Mouse (Mus musculus) kidney, embryonic 16.5 days (tissue): ENCODE results near the gene Cars. TPM values are rescaled to one million over a fixed set of nuclear protein-coding genes. Genes with fewer than 3 reads are reported as not detected.
"Not testable (repeated sequence)": the region's sequence is repeated elsewhere in the genome, so short reads cannot be mapped to it uniquely, and the experiment has no call there.

Experiments
- ATAC-seq: fragments of 200-750 bp; cut with Nextera tagmentation; 2 replicates; pipeline ENCODE4 v1.8.0; 2017; ENCODE audit warnings: moderate TSS enrichment; ENCODE audit not compliant: low FRiP score, low TSS enrichment
- H3K27ac ChIP-seq: fragments of 300-500 bp; sonication (generic); 2 replicates; pipeline ENCODE4 v1.5.1; 2014; ENCODE audit warnings: low read length
- H3K27me3 ChIP-seq: fragments of 300-500 bp; sonication (generic); 2 replicates; pipeline ENCODE4 v1.6.1; 2014; ENCODE audit warnings: low read length, control low read depth, mixed read lengths; ENCODE audit not compliant: insufficient read depth
- H3K36me3 ChIP-seq: fragments of 300-500 bp; sonication (generic); 2 replicates; pipeline ENCODE4 v1.6.1; 2014; ENCODE audit warnings: low read length, control low read depth, mixed read lengths; ENCODE audit not compliant: insufficient read depth
- H3K4me1 ChIP-seq: fragments of 300-500 bp; sonication (generic); 2 replicates; pipeline ENCODE4 v1.6.1; 2014; ENCODE audit warnings: low read length, control low read depth, mixed read lengths; ENCODE audit not compliant: insufficient read depth
- H3K4me2 ChIP-seq: fragments of 300-500 bp; sonication (generic); replicated peaks from 2 replicates; pipeline ENCODE4 v1.6.1; 2014; ENCODE audit warnings: low read depth, low read length
- H3K4me3 ChIP-seq: fragments of 300-500 bp; sonication (generic); 2 replicates; pipeline ENCODE4 v1.5.1; 2014; ENCODE audit warnings: mild to moderate bottlenecking, low read length
- H3K9ac ChIP-seq: fragments of 300-500 bp; sonication (generic); replicated peaks from 2 replicates; pipeline ENCODE4 v1.6.1; 2014; ENCODE audit warnings: low read length
- H3K9me3 ChIP-seq: fragments of 300-500 bp; sonication (generic); 2 replicates; pipeline ENCODE4 v1.6.1; 2016; ENCODE audit warnings: low read length, control low read depth
- WGBS: fragments of 180-500 bp; shearing (Covaris S2); extraction: QIAGEN DNeasy Blood & Tissue Kit; methylation state at CpG from one replicate; pipeline ENCODE4 v1.1.7; 2014; 5-methylcytosine and 5-hydroxymethylcytosine counted together
- polyA plus RNA-seq: library from polyadenylated mRNA; unstranded; fragments of >200 nt; fragmentation: Nextera tagmentation; extraction: Ambion mirVana; gene quantifications from 2 replicates; pipeline ENCODE4 v1.2.1, GENCODE M21; 2015

Gene Cars
- polyA plus RNA-seq, 1 experiment from 2014 or later, result 72.3 TPM

DNA sequence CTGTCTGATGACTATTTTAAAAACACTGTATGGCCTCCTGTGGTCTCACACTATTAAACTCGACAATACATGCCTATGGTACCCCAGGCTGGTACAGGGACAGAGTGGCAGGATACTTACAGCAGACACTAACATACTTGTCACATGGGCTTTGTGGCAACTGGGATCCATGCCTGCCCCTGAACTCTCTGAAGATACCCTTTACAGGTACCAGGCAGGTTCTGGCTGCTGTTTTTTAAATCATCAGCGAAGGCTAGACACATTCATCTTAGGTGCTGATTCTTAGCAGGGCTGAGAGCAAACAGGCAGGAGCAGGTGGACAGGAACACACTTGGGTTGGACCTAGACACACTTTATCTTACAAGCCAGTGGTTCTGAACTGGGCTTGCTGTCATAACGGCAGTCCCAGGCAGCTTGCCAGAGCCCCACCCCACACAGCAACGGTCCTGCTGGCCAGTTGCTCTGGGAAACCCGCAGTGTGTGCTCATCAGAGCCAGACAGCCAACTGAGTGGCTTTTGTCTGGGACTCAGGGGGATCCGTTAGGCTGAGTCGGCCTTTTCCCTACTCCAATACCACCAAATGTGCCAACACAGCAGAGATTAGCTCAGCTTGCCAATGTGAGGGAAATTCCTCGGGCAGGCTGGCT lies 42.8 kb downstream of the Cars start:
- ATAC-seq, result no peak
- Histone ChIP-seq H3K9ac (no peak overlapping the region; the same call in 1 of the 2 replicates), H3K4me1 (no peaks in the 10 kb centered on the region), H3K4me2 (no peak overlapping the region), H3K4me3 (no peak overlapping the region), H3K36me3 (peaks cover 65% of the 10 kb centered on the region), H3K27me3 (no peaks in the 10 kb centered on the region), H3K27ac (no peak overlapping the region), H3K9me3 (no peaks in the 10 kb centered on the region)
- WGBS, result 82% methylated on average over 8 of the region's 8 CpGs

DNA sequence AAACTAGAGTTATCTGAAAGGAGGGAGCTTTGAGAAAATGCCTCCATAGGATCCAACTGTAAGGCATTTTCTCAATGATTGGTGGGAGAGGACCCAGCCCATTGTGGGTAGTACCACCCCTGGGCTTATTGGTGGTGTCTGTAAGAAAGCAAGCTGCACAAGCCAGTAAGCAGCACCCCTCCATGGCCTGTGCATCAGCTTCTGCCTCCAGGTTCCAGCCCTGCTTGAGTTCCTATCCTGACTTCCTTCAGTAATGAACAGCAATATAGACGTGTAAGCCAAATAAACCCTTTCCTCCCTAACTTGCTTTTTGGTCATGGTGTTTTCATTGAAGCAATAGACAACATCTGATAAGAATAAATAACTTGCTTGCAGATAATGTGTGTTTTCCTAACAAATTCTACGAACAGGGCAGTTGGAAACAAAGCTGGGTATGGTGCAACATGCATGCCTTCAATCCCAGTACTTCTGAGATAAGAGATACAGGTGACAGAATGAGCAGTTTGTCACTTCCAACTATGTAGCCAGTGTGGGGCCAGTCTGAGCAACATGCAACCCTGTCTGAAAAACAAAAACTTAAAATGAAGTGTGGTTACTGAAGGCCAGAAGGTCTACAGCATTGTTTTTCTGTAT lies 50.2 kb downstream of the Cars start:
- WGBS, result 26% methylated on average over 2 of the region's 2 CpGs
- peak; percentile 24 for ATAC-seq
- H3K4me3 ChIP-seq, result peak overlapping the region; percentile 82

DNA sequence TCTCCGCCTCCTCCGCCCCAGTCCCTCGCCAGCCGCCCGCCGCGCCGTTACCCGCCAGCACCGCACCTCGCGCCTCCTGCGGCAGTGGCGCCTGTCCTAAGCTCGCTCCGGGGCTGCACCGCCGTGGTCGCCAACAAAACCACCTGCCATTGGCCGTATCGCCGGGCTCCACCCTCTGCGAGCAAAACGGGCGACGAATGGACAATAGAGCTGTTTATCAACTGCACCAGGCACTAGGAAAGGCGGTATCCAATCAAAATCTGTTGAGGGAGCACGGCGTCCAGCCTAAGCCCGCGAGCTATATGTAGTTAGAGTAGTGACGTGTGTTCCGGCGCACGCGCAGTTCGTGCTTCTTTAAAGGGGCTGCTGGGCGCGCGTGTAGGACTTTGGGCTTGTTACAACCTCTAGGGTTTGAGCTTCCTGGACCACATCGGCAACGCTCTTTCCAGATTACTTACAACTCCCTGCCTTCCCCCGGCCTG lies 50.9 kb downstream of the Cars start, which contains the start of gene Nap1l4:
TSS of gene Nap1l4 (minus strand) at position 131 of the 482 bp plus-strand sequence.
- ATAC-seq, result peak; percentile 99
- H3K27ac ChIP-seq, result peak within 1 kb of the TSS; percentile 98
- under 1% methylated on average over 41 of the region's 43 CpGs for WGBS
- no peaks in the 10 kb centered on the region for H3K27me3 ChIP-seq
- no peaks in the 10 kb centered on the region for H3K9me3 ChIP-seq
- peaks cover 26% of the 10 kb centered on the region for H3K4me1 ChIP-seq
- H3K4me3 ChIP-seq, result peak within 1 kb of the TSS; percentile 82
- H3K4me2 ChIP-seq, result peak within 1 kb of the TSS; percentile 94
- peak within 1 kb of the TSS; percentile 95 for H3K9ac ChIP-seq
- H3K36me3 ChIP-seq, result no peaks in the 10 kb centered on the region

More for the DNA sequence above, 50.2 kb downstream of the Cars start:
- H3K9me3 ChIP-seq, result no peaks in the 10 kb centered on the region
- peak overlapping the region; percentile 98 for H3K27ac ChIP-seq
- peak overlapping the region; percentile 85 for H3K9ac ChIP-seq
- H3K36me3 ChIP-seq, result 0 out of 2 replicates have a peak, but pooled peaks cover 4% of the 10 kb centered on the region
- H3K4me2 ChIP-seq, result peak overlapping the region; percentile 94
- H3K27me3 ChIP-seq, result no peaks in the 10 kb centered on the region
- H3K4me1 ChIP-seq, result peaks cover 25% of the 10 kb centered on the region

DNA sequence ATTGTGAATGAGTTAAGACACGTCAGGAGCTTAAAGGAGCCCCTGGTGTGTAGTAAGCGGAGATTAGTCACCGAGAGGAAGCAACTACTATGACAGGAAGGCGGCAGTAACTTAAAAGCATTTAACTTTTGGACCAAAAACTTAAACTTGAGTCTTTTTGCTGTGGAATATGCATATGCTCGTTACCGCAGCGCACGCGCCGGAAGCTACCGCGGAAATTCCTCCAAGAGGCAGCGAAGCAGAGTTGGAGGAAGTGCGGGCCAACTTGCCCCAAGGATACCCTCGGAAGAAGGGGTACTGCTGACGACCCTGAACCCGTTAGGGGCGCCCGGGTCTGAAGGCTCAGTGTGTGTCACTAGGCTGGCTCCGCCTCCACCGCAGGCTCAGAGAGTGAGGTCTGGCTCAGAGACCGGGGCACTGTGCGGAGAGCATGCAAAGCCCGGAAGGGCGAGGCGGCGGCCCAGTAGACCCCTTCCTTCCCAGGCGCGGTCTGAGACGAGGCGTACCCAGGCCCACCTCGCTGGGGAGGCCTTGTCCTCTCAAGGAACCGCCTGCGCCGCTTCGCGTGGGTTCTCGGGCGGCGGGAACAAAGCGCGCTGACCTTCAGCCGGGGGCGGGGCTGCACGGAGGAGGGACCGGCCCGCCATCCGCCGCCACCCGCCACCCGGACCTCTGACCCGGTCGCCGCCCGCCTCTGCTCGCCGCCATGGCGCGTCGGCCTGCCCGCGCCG lies 51.5 kb downstream of the Cars start:
- Histone ChIP-seq H3K4me1 (peaks cover 30% of the 10 kb centered on the region), H3K4me3 (peak overlapping the region; percentile 82), H3K27ac (peak overlapping the region; percentile 98), H3K9ac (peak overlapping the region; percentile 95), H3K4me2 (peak overlapping the region; percentile 84), H3K9me3 (no peaks in the 10 kb centered on the region), H3K36me3 (no peaks in the 10 kb centered on the region), H3K27me3 (no peaks in the 10 kb centered on the region)
- under 1% methylated on average over 52 of the region's 63 CpGs for WGBS
- ATAC-seq, result peak; percentile 81

DNA sequence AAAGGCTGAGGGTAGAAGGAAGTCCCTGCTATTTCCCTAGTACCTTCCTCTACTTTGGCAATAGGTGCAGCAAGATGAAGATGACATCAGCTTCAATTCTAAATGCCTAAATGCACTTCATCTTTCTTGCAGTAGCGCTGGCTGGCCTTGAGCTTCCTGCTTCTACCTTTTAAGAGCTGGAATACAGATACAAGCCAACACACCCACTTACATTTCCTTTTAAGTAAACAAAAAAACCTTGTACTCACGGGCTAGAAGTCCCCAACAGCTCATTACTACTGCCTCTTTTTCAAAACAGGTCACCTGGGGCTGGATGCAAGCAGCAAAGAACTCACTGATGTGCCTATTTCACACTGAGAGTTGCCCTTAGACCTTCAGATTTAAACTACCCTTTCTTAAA lies 53.3 kb downstream of the Cars start:
- H3K9me3 ChIP-seq, result no peaks in the 10 kb centered on the region
- H3K27me3 ChIP-seq, result no peaks in the 10 kb centered on the region
- no peak for ATAC-seq
- no peak overlapping the region for H3K4me3 ChIP-seq
- peaks cover 30% of the 10 kb centered on the region for H3K4me1 ChIP-seq
- 56% methylated on average over 2 of the region's 2 CpGs for WGBS
- no peak overlapping the region for H3K27ac ChIP-seq
- no peak overlapping the region for H3K4me2 ChIP-seq
- H3K36me3 ChIP-seq, result no peaks in the 10 kb centered on the region
- 0 out of 2 replicates have a peak overlapping the region, but pooled peaks have one; percentile 24 for H3K9ac ChIP-seq

DNA sequence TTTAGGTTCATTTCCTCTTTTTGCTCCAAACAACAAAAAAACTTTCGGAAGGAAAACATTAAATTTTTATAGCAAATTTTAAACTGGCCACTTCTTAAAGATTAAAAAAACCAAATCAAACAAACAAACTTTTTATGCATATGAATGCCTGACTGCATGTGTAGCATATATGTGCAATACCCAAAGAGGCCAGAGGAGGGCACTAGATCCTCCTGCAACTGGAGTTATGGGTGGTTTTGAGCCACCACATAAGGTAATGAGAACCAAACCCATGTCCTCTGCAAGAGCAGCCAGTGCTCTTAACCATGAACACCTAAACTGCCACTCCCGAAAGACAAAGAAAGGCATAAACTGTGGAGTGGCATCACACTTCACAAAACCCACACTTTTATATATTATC lies 55.5 kb downstream of the Cars start:
- Histone ChIP-seq H3K4me1 (peaks cover 30% of the 10 kb centered on the region), H3K4me3 (no peak overlapping the region), H3K9ac (no peak overlapping the region), H3K36me3 (peaks cover 5% of the 10 kb centered on the region; the same call in 1 of the 2 replicates), H3K9me3 (no peaks in the 10 kb centered on the region), H3K27me3 (no peaks in the 10 kb centered on the region), H3K4me2 (no peak overlapping the region), H3K27ac (no peak overlapping the region)
- no peak for ATAC-seq
- WGBS, result 92% methylated on average over 2 of the region's 2 CpGs

DNA sequence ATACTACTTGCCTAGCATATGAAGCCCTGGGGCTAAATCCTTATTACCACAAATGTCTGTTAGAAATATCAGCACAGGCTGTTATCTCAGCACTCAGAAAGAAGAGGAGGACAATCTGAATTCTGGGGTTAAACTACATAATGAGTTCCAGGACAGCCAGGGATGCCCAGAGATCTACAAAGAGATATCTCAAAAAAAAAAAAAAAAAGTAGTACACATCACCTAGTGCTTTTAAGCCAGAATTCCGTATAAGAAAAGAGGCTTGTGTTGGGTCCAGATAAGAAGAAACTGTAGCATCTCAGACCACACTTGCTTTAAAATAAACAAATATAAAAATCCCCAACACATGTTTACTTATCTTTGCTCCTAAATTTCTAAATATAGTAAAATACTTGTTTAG lies 61.2 kb downstream of the Cars start:
- no peaks in the 10 kb centered on the region for H3K9me3 ChIP-seq
- H3K9ac ChIP-seq, result no peak overlapping the region
- 65% methylated on average over 1 of the region's 1 CpGs for WGBS
- no peak overlapping the region for H3K4me3 ChIP-seq
- no peak overlapping the region for H3K27ac ChIP-seq
- H3K36me3 ChIP-seq, result peaks cover 45% of the 10 kb centered on the region
- H3K4me1 ChIP-seq, result no peaks in the 10 kb centered on the region; the same call in 1 of the 2 replicates
- no peaks in the 10 kb centered on the region for H3K27me3 ChIP-seq
- no peak for ATAC-seq
- no peak overlapping the region for H3K4me2 ChIP-seq

DNA sequence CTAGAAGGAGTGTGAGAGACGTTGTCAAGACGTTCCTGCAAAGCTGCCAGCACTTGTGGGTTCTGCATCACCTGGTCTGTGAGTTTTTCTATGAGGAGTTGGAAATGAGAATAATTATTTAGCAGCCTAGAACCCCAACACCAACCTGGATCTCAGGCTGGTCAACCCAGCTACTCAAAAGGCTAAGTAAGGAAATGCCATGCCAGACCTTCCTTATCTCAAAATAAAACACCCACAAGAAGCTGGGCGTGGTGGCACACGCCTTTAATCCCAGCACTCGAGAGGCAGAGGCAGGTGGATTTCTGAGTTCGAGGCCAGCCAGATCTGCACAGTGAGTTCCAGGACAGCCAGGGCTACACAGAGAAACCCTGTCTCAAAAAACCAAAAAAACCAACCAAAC lies 61.7 kb downstream of the Cars start:
- 93% methylated on average over 6 of the region's 6 CpGs for WGBS
- not testable (repeated sequence) for H3K4me2 ChIP-seq, H3K27ac ChIP-seq, ATAC-seq, H3K9me3 ChIP-seq, H3K4me3 ChIP-seq, H3K4me1 ChIP-seq, H3K27me3 ChIP-seq, H3K9ac ChIP-seq
- H3K36me3 ChIP-seq, result peaks cover 49% of the 10 kb centered on the region

DNA sequence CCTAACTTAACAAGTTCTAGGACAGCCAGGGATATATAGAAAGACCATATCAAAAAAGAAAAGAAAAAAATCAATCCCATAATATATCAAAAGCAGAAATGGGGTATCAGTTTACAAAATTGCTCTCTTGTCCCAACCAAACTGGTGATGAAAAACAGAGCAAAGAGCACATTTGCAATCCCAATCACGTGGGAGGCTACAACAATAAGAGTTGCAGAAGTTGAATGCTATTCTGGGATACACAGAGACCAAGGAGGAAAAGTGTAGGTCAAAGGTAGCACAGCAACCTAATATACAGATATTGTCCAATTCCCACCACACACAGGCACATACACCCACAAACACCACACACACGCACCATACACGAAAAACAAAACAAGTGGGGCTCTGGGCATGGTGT lies 63.6 kb downstream of the Cars start:
- no peaks in the 10 kb centered on the region for H3K4me1 ChIP-seq
- H3K4me2 ChIP-seq, result no peak overlapping the region
- no peak for ATAC-seq
- no peaks in the 10 kb centered on the region for H3K27me3 ChIP-seq
- no peak overlapping the region for H3K4me3 ChIP-seq
- WGBS, result 90% methylated on average over 3 of the region's 3 CpGs
- H3K9me3 ChIP-seq, result no peaks in the 10 kb centered on the region
- H3K9ac ChIP-seq, result no peak overlapping the region
- no peak overlapping the region for H3K27ac ChIP-seq
- H3K36me3 ChIP-seq, result peaks cover 63% of the 10 kb centered on the region
